Mouse (Mus musculus): ENCODE data around the gene Pard6b.

The Pard6b gene

DNA sequence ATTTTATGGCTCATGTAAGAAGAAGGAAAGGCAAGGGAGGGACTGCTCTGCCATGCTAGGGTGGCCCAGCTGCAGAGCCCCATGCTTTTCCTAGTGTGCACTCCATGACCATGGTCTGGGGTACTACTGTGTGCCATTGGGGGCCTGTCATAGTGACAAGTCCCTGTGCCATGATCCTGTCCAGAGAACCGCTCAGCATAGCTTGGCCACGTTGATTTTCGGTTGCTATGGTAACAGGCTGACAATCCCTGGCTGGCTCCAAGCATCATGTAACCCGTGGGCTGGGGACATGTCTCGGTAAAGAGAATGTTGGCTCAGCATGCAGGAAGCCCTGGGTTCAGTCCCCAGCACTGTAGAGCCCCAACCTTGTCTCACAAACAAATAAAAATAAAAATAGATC lies 63.0 kb downstream of the Pard6b start:
- DNase-seq = peak; percentile 60 to 64

DNA sequence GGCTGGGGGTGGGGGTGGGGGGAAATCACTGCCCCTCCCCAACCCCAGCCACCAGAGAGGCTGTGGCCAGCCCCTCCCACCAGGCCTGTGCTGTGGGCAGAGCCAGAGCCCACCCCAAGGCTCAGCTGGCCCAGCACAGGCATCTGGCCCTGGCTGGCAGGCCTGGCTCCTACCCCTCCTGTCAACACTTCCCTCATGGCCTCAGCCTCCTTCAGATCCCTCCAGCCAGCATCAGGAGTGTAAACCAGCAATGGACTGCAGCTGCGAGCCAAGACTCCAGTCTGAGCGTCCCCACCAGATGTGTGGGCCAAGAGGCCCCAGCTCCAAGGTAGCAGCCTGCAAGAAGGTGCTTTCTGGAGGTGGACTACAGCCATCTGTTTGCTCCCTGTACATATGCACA lies 64.6 kb downstream of the Pard6b start:
- DNase-seq = peak in 1 of 2 experiments; percentile 38

DNA sequence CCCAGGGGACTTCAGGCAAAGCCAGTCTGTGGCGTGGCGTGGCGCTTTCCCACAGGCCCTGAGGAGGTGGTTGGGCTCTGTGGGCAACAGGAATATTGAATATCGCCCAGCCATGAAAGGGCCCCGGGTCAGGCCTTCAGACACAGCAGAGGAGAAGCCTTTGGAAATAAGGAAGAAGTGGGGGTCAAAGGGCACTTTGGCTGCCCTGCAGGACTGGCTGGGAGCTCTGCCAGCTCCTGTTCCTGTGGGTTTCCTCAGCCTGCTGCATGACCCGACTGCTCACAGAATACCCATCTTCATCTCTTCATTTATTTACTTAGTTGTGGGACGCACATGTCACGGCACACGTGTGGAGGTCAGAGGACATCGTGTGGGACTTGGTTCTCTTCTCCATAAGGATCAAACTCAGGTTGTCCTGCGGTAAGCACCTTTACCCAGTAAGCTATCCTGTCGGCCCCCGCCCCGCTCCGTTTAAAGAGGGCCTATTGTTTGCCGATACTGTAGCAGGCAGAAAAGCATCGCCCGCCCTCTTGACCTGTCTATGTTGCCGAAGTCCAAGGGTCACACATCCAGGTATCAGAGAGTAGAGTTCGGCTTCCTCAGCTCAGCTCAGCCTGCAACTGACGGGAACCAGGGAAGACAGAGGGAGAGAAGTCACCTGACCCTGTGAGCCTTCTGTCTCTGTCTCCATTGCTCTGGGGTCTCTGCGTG lies 67.1 kb downstream of the Pard6b start:
- DNase-seq = no peak

DNA sequence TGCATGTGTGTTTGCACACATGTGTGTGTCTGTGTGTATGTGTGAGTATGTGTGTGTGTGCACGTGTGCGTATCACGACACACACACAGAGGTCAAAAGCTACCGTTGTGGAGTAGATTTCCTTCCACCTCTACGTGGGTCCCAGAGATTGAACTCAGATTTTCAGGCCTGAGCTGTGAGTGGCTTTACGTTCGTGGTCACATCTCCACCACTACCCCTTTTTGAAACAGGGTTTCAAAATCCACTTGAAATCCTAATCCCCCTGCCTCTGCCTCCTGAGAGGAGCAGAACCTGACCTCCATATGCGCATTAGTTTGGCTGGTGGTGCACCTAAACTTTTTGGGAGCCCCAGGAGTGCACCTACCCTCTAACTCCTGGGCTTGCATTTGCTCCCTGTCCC lies 68.4 kb downstream of the Pard6b start:
- no peak for DNase-seq
